10 mouse cellular contexts compared by ENCODE assay signal in the genomic region with DNA sequence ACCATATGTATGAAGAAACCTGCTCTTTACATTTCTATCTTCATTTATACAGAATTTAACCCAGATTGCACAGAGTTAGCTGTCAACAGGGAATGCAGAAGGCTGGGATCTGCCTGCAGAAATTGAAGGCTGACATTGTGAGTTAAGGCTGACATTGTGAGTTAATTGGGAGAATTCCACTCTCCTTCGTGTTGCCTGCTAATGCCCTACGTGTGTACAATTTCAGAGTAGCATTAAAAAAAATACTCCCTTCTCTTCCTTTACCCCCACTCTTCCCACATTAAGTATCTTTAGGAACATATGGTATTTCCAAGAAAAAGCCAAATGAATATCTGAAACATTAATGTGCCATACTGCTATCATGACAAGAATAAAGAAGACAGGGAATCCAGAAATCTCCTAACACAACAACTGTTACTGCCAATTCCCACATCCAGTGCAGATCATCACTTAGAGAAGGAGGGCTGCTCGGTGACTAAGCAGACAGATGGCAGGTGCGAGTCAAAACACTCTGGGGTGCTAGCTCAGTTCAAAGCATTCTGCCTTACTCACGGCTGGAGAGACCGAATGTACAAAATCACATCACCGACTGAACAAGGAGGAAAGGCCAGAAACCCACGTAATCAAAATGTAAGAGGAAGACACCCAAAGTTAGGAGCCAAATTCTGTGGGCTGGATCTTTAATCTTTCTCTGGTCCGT. TPM values are rescaled to one million over a fixed set of nuclear protein-coding genes. Genes with fewer than 3 reads are reported as not detected.
DNase-seq lines count a peak whose midpoint lies in the region; ATAC-seq and TF ChIP-seq lines count a peak whose summit lies in the region.
"Had no signal": no experiment of that assay in that cellular context is flagged by ENCODE, and none has a peak within 500 bp of the region (broad histone marks: within the 10 kb centered on the region; RNA-seq: fewer than 3 reads in every experiment).

No protein-coding gene starts in this region.

- no peaks in the 10 kb centered on the region for H3K9me3 ChIP-seq in neural tube, embryonic 13.5 days
- no peaks in the 10 kb centered on the region for H3K9me3 ChIP-seq in forebrain, postnatal 0 days (ENCODE audit: low read length)
- no peaks in the 10 kb centered on the region for H3K9me3 ChIP-seq in heart, embryonic 10.5 days
- H3K9me3 ChIP-seq: G1E had no signal

- 0 out of 2 replicates have a peak overlapping the region, but pooled peaks have one; percentile 0 for H3K27ac ChIP-seq in neural tube, embryonic 13.5 days (replicated peaks)
- H3K27ac ChIP-seq in forebrain, postnatal 0 days (ENCODE audit: low read depth, low read length): peak overlapping the region; percentile 80
- no peak overlapping the region for H3K27ac ChIP-seq in heart, embryonic 10.5 days

- no peaks in the 10 kb centered on the region for H3K27me3 ChIP-seq in neural tube, embryonic 13.5 days
- H3K27me3 ChIP-seq in forebrain, postnatal 0 days (ENCODE audit: insufficient read depth, low read length): no peaks in the 10 kb centered on the region
- no peaks in the 10 kb centered on the region for H3K27me3 ChIP-seq in heart, embryonic 10.5 days (ENCODE audit: insufficient read depth, poor library complexity, severe bottlenecking)

- WGBS in neural tube, embryonic 13.5 days: 45% methylated on average over 9 of the region's 9 CpGs
- 26% methylated on average over 9 of the region's 9 CpGs for WGBS in forebrain, postnatal 0 days
- 46% methylated on average over 9 of the region's 9 CpGs for WGBS in heart, embryonic 10.5 days

- H3K4me2 ChIP-seq in neural tube, embryonic 13.5 days: peak overlapping the region; percentile 25
- H3K4me2 ChIP-seq in forebrain, postnatal 0 days (ENCODE audit: low read depth): peak overlapping the region; percentile 42

- TF ChIP-seq CTCF in forebrain, postnatal 0 days (IDR thresholded peaks at IDR 0.05; ENCODE audit: low read depth): no peak

- no peak for DNase-seq in neural tube, embryonic 10.5 days (ENCODE audit: extremely low spot score, low spot score)
- peak; percentile 78 for DNase-seq in forebrain, postnatal 0 days
- DNase-seq in left cerebral cortex, adult 11 months (ENCODE audit: low spot score): peak; percentile 46
- DNase-seq in right cerebral cortex, postnatal 36 days (ENCODE audit: low spot score in 2 of 2): peak; percentile 61 to 63
- no peak for DNase-seq in gastrocnemius, adult 18-20 months (ENCODE audit: low spot score)
- DNase-seq in heart, embryonic 10.5 days (ENCODE audit: low spot score): no peak
- DNase-seq in liver: no peak
- DNase-seq: lung, postnatal 4 days had no signal

- no peak overlapping the region for H3K4me3 ChIP-seq in neural tube, embryonic 13.5 days
- peak overlapping the region; percentile 19 for H3K4me3 ChIP-seq in forebrain, postnatal 0 days (ENCODE audit: low read depth, low read length)
- H3K4me3 ChIP-seq in heart, embryonic 10.5 days: no peak overlapping the region

- no peaks in the 10 kb centered on the region for H3K36me3 ChIP-seq in neural tube, embryonic 13.5 days
- H3K36me3 ChIP-seq in forebrain, postnatal 0 days (ENCODE audit: insufficient read depth): no peaks in the 10 kb centered on the region
- H3K36me3 ChIP-seq in heart, embryonic 10.5 days: no peaks in the 10 kb centered on the region
- H3K36me3 ChIP-seq: G1E had no signal

- H3K4me1 ChIP-seq in neural tube, embryonic 13.5 days (replicated peaks): peaks cover 5% of the 10 kb centered on the region
- H3K4me1 ChIP-seq in forebrain, postnatal 0 days (ENCODE audit: insufficient read depth): 0 out of 2 replicates have a peak, but pooled peaks cover 2% of the 10 kb centered on the region
- peaks cover 4% of the 10 kb centered on the region; the same call in 1 of the 2 replicates for H3K4me1 ChIP-seq in heart, embryonic 10.5 days

- H3K9ac ChIP-seq in neural tube, embryonic 13.5 days: 0 out of 2 replicates have a peak overlapping the region, but pooled peaks have one; percentile 9
- H3K9ac ChIP-seq in forebrain, postnatal 0 days: peak overlapping the region; percentile 32

- ATAC-seq in neural tube, embryonic 13.5 days (ENCODE audit: low read depth): peak; percentile 43; the same call in 1 of the 2 replicates
- ATAC-seq in forebrain, postnatal 0 days: peak; percentile 96

RNA-seq across cellular contexts. Expression of a gene that starts 47.0 kb away (rescaled TPM):
- 15.0 and 19.5 TPM in 2 replicates for polyA plus RNA-seq in neural tube, embryonic 13.5 days (2015; fragmentation: Nextera tagmentation; extraction: Ambion mirVana)
- total RNA-seq in forebrain, postnatal 0 days (2014; rRNA removed): 26.2 and 34.1 TPM in 2 replicates
- 7.0 and 11.5 TPM in 2 replicates for polyA plus RNA-seq in forebrain, postnatal 0 days (2015; fragmentation: Nextera tagmentation; extraction: Ambion mirVana)
- total RNA-seq in gastrocnemius, adult 18-20 months (2021): 1 to 10 TPM; 1.2 to 1.8 TPM
- 15.9 and 16.0 TPM in 2 replicates for polyA plus RNA-seq in heart, embryonic 10.5 days (2016; fragmentation: Nextera tagmentation; extraction: Ambion mirVana)

Comparison
In these comparisons a context has a peak if more than half of its experiments do, and no peak if none do; other contexts are left out.
1. DNase-seq: peak in forebrain, postnatal 0 days (single experiment), left cerebral cortex, adult 11 months (single experiment) and right cerebral cortex, postnatal 36 days (2 of 2); none in neural tube, embryonic 10.5 days (single experiment), gastrocnemius, adult 18-20 months (single experiment), heart, embryonic 10.5 days (single experiment) and liver (single experiment).